Mouse (Mus musculus) olfactory bulb, adult 2 months (tissue): ENCODE results near the gene Nufip1.

Source experiments
- CTCF ChIP-seq: fragments of 200-500 bp; IDR thresholded peaks from 2 replicates; pipeline ENCODE4 v1.5.1; 2012; ENCODE audit warnings: low read depth, mild to moderate bottlenecking, low read length, moderate library complexity; ENCODE audit not compliant: insufficient read depth
- POLR2A ChIP-seq: fragments of 200-500 bp; IDR thresholded peaks from 2 replicates; pipeline ENCODE4 v1.6.1; 2012; ENCODE audit warnings: mild to moderate bottlenecking, low read depth, low read length, moderate library complexity; ENCODE audit not compliant: insufficient read depth

GRCm38 (mm10) chr14:76074206-76074605 is 36.5 kb upstream of the Nufip1 start:
- no peak for TF ChIP-seq CTCF
- TF ChIP-seq POLR2A: no peak
